Mouse (Mus musculus) midbrain, embryonic 14.5 days (tissue): ENCODE data around the gene Trnau1ap. TPM values are rescaled to one million over a fixed set of nuclear protein-coding genes. Genes with fewer than 3 reads are reported as not detected.

Experiments
- ATAC-seq: fragments of 200-750 bp; cut with Nextera tagmentation; 2 replicates; pipeline ENCODE4 v1.8.0; 2017; ENCODE audit warnings: moderate number of reproducible peaks, moderate library complexity; ENCODE audit not compliant: low FRiP score, low TSS enrichment
- DNase-seq: peaks from one replicate; pipeline ENCODE4 v3.0.0-alpha.2; 2015
- H3K27ac ChIP-seq: fragments of 300-500 bp; sonication (generic); replicated peaks from 2 replicates; pipeline ENCODE4 v1.5.1; 2014; ENCODE audit warnings: mild to moderate bottlenecking, low read depth, low read length, moderate library complexity
- H3K27me3 ChIP-seq: fragments of 300-500 bp; sonication (generic); 2 replicates; pipeline ENCODE4 v1.6.1; 2014; ENCODE audit warnings: low read length, control low read depth, mixed read lengths; ENCODE audit not compliant: control insufficient read depth, insufficient read depth
- H3K36me3 ChIP-seq: fragments of 300-500 bp; sonication (generic); 2 replicates; pipeline ENCODE4 v1.6.1; 2014; ENCODE audit warnings: low read length, control low read depth; ENCODE audit not compliant: control insufficient read depth, insufficient read depth
- H3K4me1 ChIP-seq: fragments of 300-500 bp; sonication (generic); 2 replicates; pipeline ENCODE4 v1.6.1; 2014; ENCODE audit warnings: mild to moderate bottlenecking, antibody characterized with exemption, low read length, control low read depth; ENCODE audit not compliant: control insufficient read depth, insufficient read depth
- H3K4me2 ChIP-seq: fragments of 300-500 bp; sonication (generic); 2 replicates; pipeline ENCODE4 v1.6.1; 2014; ENCODE audit warnings: mild to moderate bottlenecking, low read length, moderate library complexity
- H3K4me3 ChIP-seq: fragments of 300-500 bp; sonication (generic); replicated peaks from 2 replicates; pipeline ENCODE4 v1.5.1; 2014; ENCODE audit warnings: low read depth, low read length
- H3K9ac ChIP-seq: fragments of 300-500 bp; sonication (generic); replicated peaks from 2 replicates; pipeline ENCODE4 v1.6.1; 2014; ENCODE audit warnings: mild to moderate bottlenecking, low read length, moderate library complexity
- H3K9me3 ChIP-seq: fragments of 300-500 bp; sonication (generic); 2 replicates; pipeline ENCODE4 v1.6.1; 2016; ENCODE audit warnings: low read length, control low read depth, mixed read lengths; ENCODE audit not compliant: control insufficient read depth
- WGBS: fragments of 180-500 bp; shearing (Covaris S2); extraction: QIAGEN DNeasy Blood & Tissue Kit; methylation state at CpG from one replicate; pipeline ENCODE4 v1.1.7; 2014; 5-methylcytosine and 5-hydroxymethylcytosine counted together
- polyA plus RNA-seq: library from polyadenylated mRNA; unstranded; fragments of >200 nt; fragmentation: Nextera tagmentation; extraction: Ambion mirVana; gene quantifications from 2 replicates; pipeline ENCODE4 v1.2.1, GENCODE M21; 2014

Gene Trnau1ap
- polyA plus RNA-seq, 1 experiment from 2014 or later = 84.0 TPM

- ATAC-seq (no peak), DNase-seq (no peak)
- Histone ChIP-seq H3K9ac (no peak overlapping the region), H3K9me3 (no peaks in the 10 kb centered on the region), H3K4me3 (no peak overlapping the region), H3K4me1 (peaks cover 11% of the 10 kb centered on the region), H3K36me3 (peaks cover 45% of the 10 kb centered on the region), H3K27ac (no peak overlapping the region), H3K27me3 (no peaks in the 10 kb centered on the region), H3K4me2 (no peak overlapping the region)
- WGBS = 77% methylated on average over 3 of the region's 3 CpGs
Observed at GRCm38 (mm10) chr4:132331960-132332359, 2.6 kb upstream of the Trnau1ap start.

GRCm38 (mm10) chr4:132329835-132330354 lies 557 bp upstream of the Trnau1ap start:
- Histone ChIP-seq H3K27me3 (no peaks in the 10 kb centered on the region), H3K27ac (peak overlapping the region; percentile 78; the same call in 1 of the 2 replicates), H3K4me3 (peak overlapping the region; percentile 75), H3K4me2 (peak overlapping the region; percentile 77), H3K36me3 (peaks cover 39% of the 10 kb centered on the region), H3K9ac (peak overlapping the region; percentile 77), H3K4me1 (peaks cover 11% of the 10 kb centered on the region), H3K9me3 (no peaks in the 10 kb centered on the region)
- no peak; the same call in 1 of the 2 replicates for ATAC-seq
- WGBS = 9% methylated on average over 10 of the region's 10 CpGs
- DNase-seq = no peak

DNA sequence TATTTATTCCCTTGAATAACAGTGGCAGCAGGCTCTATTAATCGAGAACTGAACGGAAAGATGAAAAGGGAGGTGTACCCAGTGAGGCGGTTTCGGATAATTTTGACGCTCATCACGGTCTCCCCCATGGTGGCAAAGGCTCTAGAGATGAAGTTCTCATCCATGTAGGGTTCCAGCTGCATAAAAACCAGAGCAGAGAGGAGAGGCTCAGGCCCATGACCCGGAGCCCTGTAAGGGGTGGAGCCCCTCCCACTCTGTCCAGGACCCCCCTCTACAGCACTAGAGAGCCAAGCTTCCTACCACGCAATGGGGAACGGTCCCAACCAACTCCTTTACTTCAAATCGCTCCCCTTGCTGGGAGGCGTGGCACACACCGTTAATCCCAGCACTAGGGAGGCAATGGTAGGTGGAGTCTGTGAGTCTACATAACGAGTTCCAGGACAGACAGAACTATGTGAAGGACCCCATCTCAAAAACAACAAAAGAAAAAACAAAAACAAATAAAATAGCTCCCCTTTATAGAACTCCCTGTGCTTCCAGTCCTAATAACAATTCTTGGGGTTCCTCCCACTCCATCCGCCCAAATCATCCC lies 851 bp downstream of the Trnau1ap start:
- no peak for ATAC-seq
- no peaks in the 10 kb centered on the region for H3K9me3 ChIP-seq
- DNase-seq = no peak
- peaks cover 11% of the 10 kb centered on the region for H3K4me1 ChIP-seq
- peak overlapping the region; percentile 77 for H3K9ac ChIP-seq
- H3K27ac ChIP-seq = peak overlapping the region; percentile 78; the same call in 1 of the 2 replicates
- no peaks in the 10 kb centered on the region for H3K27me3 ChIP-seq
- peak overlapping the region; percentile 75 for H3K4me3 ChIP-seq
- peaks cover 39% of the 10 kb centered on the region for H3K36me3 ChIP-seq
- 46% methylated on average over 14 of the region's 14 CpGs for WGBS
- peak overlapping the region; percentile 77 for H3K4me2 ChIP-seq

- Histone ChIP-seq H3K9ac (no peak overlapping the region), H3K36me3 (peaks cover 37% of the 10 kb centered on the region)
- WGBS = 82% methylated on average over 5 of the region's 5 CpGs
Observed at GRCm38 (mm10) chr4:132326481-132326880, 2.9 kb downstream of the Trnau1ap start.

DNA sequence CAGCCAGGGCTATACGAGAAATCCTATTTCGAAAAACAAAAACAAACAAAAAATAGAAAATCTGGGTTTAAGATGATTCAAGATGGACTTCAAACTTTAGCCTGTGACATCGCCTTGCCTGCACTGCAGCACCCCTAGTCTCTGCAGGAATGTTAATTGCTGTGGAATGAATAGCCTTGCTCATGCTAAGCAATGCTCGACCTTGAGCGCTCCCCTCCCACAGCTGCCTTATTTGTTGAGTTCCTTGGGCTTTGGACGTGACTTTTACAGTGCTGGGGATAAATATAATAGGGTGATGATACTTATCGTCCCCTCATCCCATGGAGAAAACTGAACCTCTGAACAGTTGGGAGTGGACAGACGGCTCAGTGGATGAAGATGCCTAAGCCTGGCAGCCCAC lies 13.6 kb downstream of the Trnau1ap start:
- H3K9ac ChIP-seq = no peak overlapping the region
- no peak overlapping the region for H3K4me2 ChIP-seq
- no peaks in the 10 kb centered on the region for H3K27me3 ChIP-seq
- peaks cover 80% of the 10 kb centered on the region for H3K36me3 ChIP-seq
- H3K4me3 ChIP-seq = no peak overlapping the region
- ATAC-seq = no peak
- no peaks in the 10 kb centered on the region for H3K9me3 ChIP-seq
- 90% methylated on average over 8 of the region's 8 CpGs for WGBS
- no peak overlapping the region for H3K27ac ChIP-seq
- DNase-seq = no peak
- no peaks in the 10 kb centered on the region for H3K4me1 ChIP-seq

More at GRCm38 (mm10) chr4:132326481-132326880, 2.9 kb downstream of the Trnau1ap start:
- Histone ChIP-seq H3K9me3 (no peaks in the 10 kb centered on the region), H3K4me1 (peaks cover 11% of the 10 kb centered on the region), H3K27me3 (no peaks in the 10 kb centered on the region), H3K27ac (no peak overlapping the region), H3K4me3 (no peak overlapping the region), H3K4me2 (no peak overlapping the region)
- ATAC-seq (no peak), DNase-seq (no peak)

DNA sequence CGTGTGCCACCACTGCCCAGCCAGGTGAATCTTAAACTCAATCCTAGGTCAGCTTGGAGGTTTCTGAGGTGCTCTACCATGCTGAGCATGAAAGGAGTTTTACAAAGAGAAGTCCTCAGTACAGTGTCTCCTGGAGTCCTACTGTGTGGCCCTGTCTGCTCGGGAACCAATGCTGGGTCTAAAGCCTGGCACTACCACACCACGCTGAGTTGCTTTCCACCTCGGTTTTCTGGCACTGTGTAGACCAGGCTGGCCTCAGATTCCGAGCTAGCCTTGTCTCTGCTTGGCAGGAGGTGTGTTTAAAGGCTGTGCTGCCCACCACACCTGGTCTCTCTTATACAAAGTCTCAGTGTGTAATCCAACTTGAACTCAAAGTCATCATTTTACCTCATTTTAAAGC lies 16.7 kb downstream of the Trnau1ap start:
- Histone ChIP-seq H3K4me3 (no peak overlapping the region), H3K9ac (no peak overlapping the region), H3K4me1 (peaks cover 11% of the 10 kb centered on the region), H3K27me3 (no peaks in the 10 kb centered on the region), H3K4me2 (no peak overlapping the region), H3K9me3 (no peaks in the 10 kb centered on the region), H3K36me3 (peaks cover 69% of the 10 kb centered on the region), H3K27ac (no peak overlapping the region)
- 91% methylated on average over 5 of the region's 5 CpGs for whole genome bisulfite sequencing
- DNase-seq = no peak
- no peak for ATAC-seq

GRCm38 (mm10) chr4:132311801-132312200 lies 17.5 kb downstream of the Trnau1ap start:
- Histone ChIP-seq H3K27ac (no peak overlapping the region), H3K9me3 (no peaks in the 10 kb centered on the region), H3K4me1 (peaks cover 11% of the 10 kb centered on the region), H3K36me3 (peaks cover 62% of the 10 kb centered on the region), H3K9ac (no peak overlapping the region), H3K27me3 (no peaks in the 10 kb centered on the region), H3K4me2 (no peak overlapping the region), H3K4me3 (no peak overlapping the region)
- DNase-seq (no peak), ATAC-seq (no peak)
- WGBS = 59% methylated on average over 3 of the region's 3 CpGs

DNA sequence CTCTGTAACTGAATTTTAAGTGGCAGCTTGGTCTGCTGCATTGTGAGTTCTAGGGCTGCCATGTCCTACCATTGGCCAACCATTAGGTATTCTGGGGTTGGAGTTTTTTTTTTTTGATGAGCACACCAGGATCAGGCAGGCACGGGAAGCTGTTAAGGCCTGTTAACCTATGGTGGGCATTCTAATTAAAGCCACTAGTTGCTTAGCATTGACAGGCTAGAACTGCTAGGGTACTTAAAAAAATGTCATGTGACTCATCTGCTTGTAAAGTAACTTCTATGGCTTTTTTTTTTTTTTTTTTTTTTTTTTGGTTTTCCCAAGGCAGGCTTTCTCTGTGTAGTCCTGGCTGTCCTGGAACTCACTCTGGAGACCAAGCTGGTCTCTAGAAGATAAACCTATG lies 18.1 kb downstream of the Trnau1ap start:
- Histone ChIP-seq H3K27ac (no peak overlapping the region), H3K4me3 (no peak overlapping the region), H3K36me3 (peaks cover 56% of the 10 kb centered on the region), H3K9me3 (no peaks in the 10 kb centered on the region), H3K4me1 (peaks cover 11% of the 10 kb centered on the region), H3K27me3 (no peaks in the 10 kb centered on the region), H3K4me2 (no peak overlapping the region), H3K9ac (no peak overlapping the region)
- 47% methylated on average over 1 of the region's 1 CpGs for WGBS
- no peak for DNase-seq
- ATAC-seq = no peak

DNA sequence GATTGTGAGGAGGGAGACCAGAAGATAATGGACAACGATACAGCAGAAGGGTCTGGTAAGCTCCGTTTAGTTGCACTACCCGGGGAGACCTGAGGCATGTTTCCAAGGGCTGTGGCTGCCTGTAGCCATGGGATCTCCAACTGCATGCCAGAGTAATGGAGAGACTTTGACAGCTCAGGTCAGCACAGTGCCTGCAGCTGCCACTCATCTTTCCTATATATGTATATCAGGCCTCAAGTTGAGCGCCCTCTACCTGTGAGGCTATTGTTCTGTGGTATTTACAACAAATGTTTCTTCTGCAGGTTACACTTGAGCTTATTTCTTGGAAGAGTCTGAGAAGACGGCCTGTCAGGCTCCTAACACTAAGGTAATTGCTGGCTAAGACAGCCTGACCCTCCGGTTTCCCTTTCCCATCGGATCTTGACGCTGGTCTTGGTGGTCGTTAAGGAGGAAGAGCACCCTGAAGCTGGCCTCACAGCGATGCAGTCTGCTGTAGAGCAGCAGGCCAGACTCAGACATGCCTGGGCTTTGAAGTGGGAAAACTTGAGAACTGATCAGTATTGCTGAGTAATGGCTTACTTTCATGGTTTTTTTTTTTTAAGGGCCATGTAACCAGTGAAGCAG lies 19.4 kb downstream of the Trnau1ap start:
- H3K36me3 ChIP-seq = peaks cover 47% of the 10 kb centered on the region
- peak overlapping the region; percentile 93 for H3K9ac ChIP-seq
- peak overlapping the region; percentile 54 for H3K4me2 ChIP-seq
- peaks cover 11% of the 10 kb centered on the region for H3K4me1 ChIP-seq
- ATAC-seq = no peak
- no peaks in the 10 kb centered on the region for H3K9me3 ChIP-seq
- H3K27ac ChIP-seq = peak overlapping the region; percentile 92
- DNase-seq = peak; percentile 67
- H3K4me3 ChIP-seq = peak overlapping the region; percentile 61
- WGBS = 33% methylated on average over 10 of the region's 10 CpGs
- H3K27me3 ChIP-seq = no peaks in the 10 kb centered on the region
